Mouse (Mus musculus) frontal cortex, adult (tissue): Measurements from ENCODE around the gene Onecut3.

Experiments
- ATAC-seq: cut with Nextera tagmentation; 2 replicates; pipeline ENCODE4 v1.9.2; 2017; ENCODE audit warnings: mild to moderate bottlenecking, moderate library complexity, mixed read lengths; ENCODE audit not compliant: low TSS enrichment

Onecut3 gene

GRCm38 (mm10) chr10:80503599-80504220, 9.1 kb downstream of the Onecut3 start:
- ATAC-seq = no peak

GRCm38 (mm10) chr10:80504724-80505123, 10.1 kb downstream of the Onecut3 start:
- ATAC-seq = no peak

GRCm38 (mm10) chr10:80506222-80506621, 11.6 kb downstream of the Onecut3 start:
- peak; percentile 59; the same call in 1 of the 2 replicates for ATAC-seq

- ATAC-seq = peak; percentile 57; the same call in 1 of the 2 replicates
Measured at GRCm38 (mm10) chr10:80509412-80510272, 15.0 kb downstream of the Onecut3 start.

- ATAC-seq = no peak
Measured at GRCm38 (mm10) chr10:80510273-80510660, 15.6 kb downstream of the Onecut3 start.

GRCm38 (mm10) chr10:80513739-80514138, 19.1 kb downstream of the Onecut3 start:
- ATAC-seq = no peak

- no peak for ATAC-seq
Measured at GRCm38 (mm10) chr10:80519287-80519686, 24.7 kb downstream of the Onecut3 start.

- no peak for ATAC-seq
Measured at GRCm38 (mm10) chr10:80523299-80523698, 28.7 kb downstream of the Onecut3 start.

- ATAC-seq = no peak
Measured at GRCm38 (mm10) chr10:80526172-80526571, 31.5 kb downstream of the Onecut3 start.

- no peak for ATAC-seq
Measured at GRCm38 (mm10) chr10:80532783-80533182, 38.1 kb downstream of the Onecut3 start.

- ATAC-seq = no peak
Measured at GRCm38 (mm10) chr10:80533704-80534103, 39.1 kb downstream of the Onecut3 start.

GRCm38 (mm10) chr10:80535071-80535470, 40.4 kb downstream of the Onecut3 start:
- no peak for ATAC-seq

- ATAC-seq = no peak
Measured at GRCm38 (mm10) chr10:80535711-80536110, 41.1 kb downstream of the Onecut3 start.

GRCm38 (mm10) chr10:80538180-80538579, 43.5 kb downstream of the Onecut3 start:
- ATAC-seq = no peak

GRCm38 (mm10) chr10:80538710-80539394, 44.2 kb downstream of the Onecut3 start, which contains the start of gene Atp8b3:
Atp8b3 (minus strand) TSS chr10:80539124.
- no peak for ATAC-seq

GRCm38 (mm10) chr10:80539493-80539892, 44.9 kb downstream of the Onecut3 start:
- no peak for ATAC-seq

- ATAC-seq = peak; percentile 33; the same call in 1 of the 2 replicates
Measured at GRCm38 (mm10) chr10:80543873-80544272, 49.2 kb downstream of the Onecut3 start.

- no peak for ATAC-seq
Measured at GRCm38 (mm10) chr10:80545590-80545989, 51.0 kb downstream of the Onecut3 start.

- no peak for ATAC-seq
Measured at GRCm38 (mm10) chr10:80546945-80547344, 52.3 kb downstream of the Onecut3 start.

- ATAC-seq = no peak
Measured at GRCm38 (mm10) chr10:80547539-80547938, 52.9 kb downstream of the Onecut3 start.

- peak; percentile 56; the same call in 1 of the 2 replicates for ATAC-seq
Measured at GRCm38 (mm10) chr10:80548428-80549006, 53.9 kb downstream of the Onecut3 start.

GRCm38 (mm10) chr10:80549279-80549678, 54.6 kb downstream of the Onecut3 start:
- no peak for ATAC-seq
